Mouse (Mus musculus): ENCODE measurements around the gene Btaf1. TPM values are rescaled to one million over a fixed set of nuclear protein-coding genes. Genes with fewer than 3 reads are reported as not detected.
A peak's percentile ranks its signal among the peaks of the same experiment; 100 is the strongest.

The Btaf1 gene
- polyA plus RNA-seq, 1 experiment from 2014 or later: 3.7 TPM

DNA sequence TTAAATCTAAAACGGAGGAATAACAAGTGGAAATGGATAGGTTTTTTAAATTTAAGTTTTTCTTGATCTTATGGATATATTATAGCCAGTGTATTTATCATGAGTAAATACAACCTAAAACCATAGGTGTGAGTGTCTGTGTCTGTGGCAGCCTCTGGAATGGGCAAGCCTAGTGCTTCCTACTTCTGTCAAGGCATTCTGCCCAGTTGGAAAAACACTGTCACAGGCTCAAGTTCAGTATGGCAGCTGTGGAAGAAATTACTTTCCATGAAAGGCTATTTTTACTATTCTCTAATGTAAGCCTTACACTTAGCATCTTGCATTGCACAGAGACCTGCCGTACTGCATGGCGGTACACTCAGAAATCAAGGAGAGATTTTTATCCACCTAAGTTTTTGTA, 34.1 kb upstream of the Btaf1 start:
- no peak for DNase-seq
- WGBS (ENCODE audit: insufficient replicate concordance): 91% methylated on average over 3 of the region's 3 CpGs
- Histone ChIP-seq H3K4me2 (ENCODE audit: low read depth, low read length) (no peak overlapping the region), H3K9ac (replicated peaks) (no peak overlapping the region), H3K27me3 (ENCODE audit: insufficient read depth, low read length) (no peaks in the 10 kb centered on the region), H3K27ac (ENCODE audit: low read depth) (no peak overlapping the region), H3K4me3 (ENCODE audit: low read depth, low read length) (no peak overlapping the region), H3K9me3 (ENCODE audit: low read length) (no peaks in the 10 kb centered on the region), H3K4me1 (ENCODE audit: insufficient read depth) (no peaks in the 10 kb centered on the region), H3K36me3 (replicated peaks; ENCODE audit: insufficient read depth, low read length) (peaks cover 57% of the 10 kb centered on the region)
- TF ChIP-seq CTCF (IDR thresholded peaks at IDR 0.05; ENCODE audit: low read depth): no peak
- no peak for TF ChIP-seq EP300 (IDR thresholded peaks at IDR 0.05; ENCODE audit: low read depth)
- ATAC-seq: no peak

GRCm38 (mm10) chr19:36896791-36897569, 28.9 kb upstream of the Btaf1 start:
- DNase-seq (no peak), ATAC-seq (no peak)
- H3K27ac ChIP-seq (ENCODE audit: low read depth): no peak overlapping the region
- no peak for TF ChIP-seq CTCF (IDR thresholded peaks at IDR 0.05; ENCODE audit: low read depth)
- TF ChIP-seq EP300 (IDR thresholded peaks at IDR 0.05; ENCODE audit: low read depth): no peak
- WGBS (ENCODE audit: insufficient replicate concordance): 53% methylated on average over 10 of the region's 10 CpGs
- H3K36me3 ChIP-seq (replicated peaks; ENCODE audit: insufficient read depth, low read length): peaks cover 19% of the 10 kb centered on the region
- H3K9me3 ChIP-seq (ENCODE audit: low read length): no peaks in the 10 kb centered on the region
- no peaks in the 10 kb centered on the region for H3K27me3 ChIP-seq (ENCODE audit: insufficient read depth, low read length)
- H3K4me1 ChIP-seq (ENCODE audit: insufficient read depth): no peaks in the 10 kb centered on the region
- H3K9ac ChIP-seq (replicated peaks): no peak overlapping the region
- H3K4me3 ChIP-seq (ENCODE audit: low read depth, low read length): no peak overlapping the region
- no peak overlapping the region for H3K4me2 ChIP-seq (ENCODE audit: low read depth, low read length)

GRCm38 (mm10) chr19:36897778-36898177, 28.1 kb upstream of the Btaf1 start:
- Histone ChIP-seq H3K9me3 (ENCODE audit: low read length) (no peaks in the 10 kb centered on the region), H3K36me3 (replicated peaks; ENCODE audit: insufficient read depth, low read length) (peaks cover 14% of the 10 kb centered on the region), H3K4me2 (ENCODE audit: low read depth, low read length) (no peak overlapping the region), H3K27ac (ENCODE audit: low read depth) (no peak overlapping the region), H3K27me3 (ENCODE audit: insufficient read depth, low read length) (no peaks in the 10 kb centered on the region), H3K4me1 (ENCODE audit: insufficient read depth) (no peaks in the 10 kb centered on the region), H3K4me3 (ENCODE audit: low read depth, low read length) (no peak overlapping the region), H3K9ac (replicated peaks) (no peak overlapping the region)
- WGBS (ENCODE audit: insufficient replicate concordance): 49% methylated on average over 9 of the region's 9 CpGs
- DNase-seq (peak; percentile 43), ATAC-seq (0 out of 2 replicates have a peak, but pooled peaks have one; percentile 38)
- TF ChIP-seq CTCF (IDR thresholded peaks at IDR 0.05; ENCODE audit: low read depth) (peak; percentile 68), EP300 (IDR thresholded peaks at IDR 0.05; ENCODE audit: low read depth) (no peak)

DNA sequence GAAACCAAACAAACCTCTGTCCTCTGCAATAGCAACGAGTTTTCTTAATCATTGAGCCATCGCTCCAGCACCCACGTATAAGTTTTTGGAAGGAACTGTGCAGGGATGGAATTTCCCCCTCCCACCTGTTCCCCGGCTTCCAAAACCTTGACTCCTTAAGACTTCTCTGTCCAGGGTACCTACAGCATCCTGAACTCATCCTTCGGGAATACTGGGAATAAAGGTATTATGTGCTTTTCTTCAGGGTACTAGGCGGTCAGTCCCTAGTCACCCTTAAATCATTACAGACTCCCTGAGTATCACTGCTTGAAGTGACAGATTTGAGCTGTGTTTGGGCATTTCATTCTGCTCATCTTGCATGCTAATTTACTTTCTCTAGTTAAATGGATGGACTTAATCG, 22.5 kb upstream of the Btaf1 start:
- no peak overlapping the region for H3K4me3 ChIP-seq (ENCODE audit: low read depth, low read length)
- peak overlapping the region; percentile 95 for H3K4me2 ChIP-seq (ENCODE audit: low read depth, low read length)
- 0 out of 2 replicates have a peak, but pooled peaks cover 7% of the 10 kb centered on the region for H3K27me3 ChIP-seq (ENCODE audit: insufficient read depth, low read length)
- TF ChIP-seq CTCF (IDR thresholded peaks at IDR 0.05; ENCODE audit: low read depth) (no peak), EP300 (IDR thresholded peaks at IDR 0.05; ENCODE audit: low read depth) (no peak)
- no peak overlapping the region for H3K27ac ChIP-seq (ENCODE audit: low read depth)
- no peaks in the 10 kb centered on the region for H3K9me3 ChIP-seq (ENCODE audit: low read length)
- ATAC-seq (no peak), DNase-seq (no peak)
- no peaks in the 10 kb centered on the region for H3K36me3 ChIP-seq (replicated peaks; ENCODE audit: insufficient read depth, low read length)
- WGBS (ENCODE audit: insufficient replicate concordance): 57% methylated on average over 7 of the region's 7 CpGs
- no peak overlapping the region for H3K9ac ChIP-seq (replicated peaks)
- peaks cover 6% of the 10 kb centered on the region for H3K4me1 ChIP-seq (ENCODE audit: insufficient read depth)

- H3K27me3 ChIP-seq (ENCODE audit: insufficient read depth, low read length): 0 out of 2 replicates have a peak, but pooled peaks cover 7% of the 10 kb centered on the region
- H3K4me1 ChIP-seq (ENCODE audit: insufficient read depth): peaks cover 6% of the 10 kb centered on the region
- H3K4me3 ChIP-seq (ENCODE audit: low read depth, low read length): peak overlapping the region; percentile 63
- peak; percentile 33 for ATAC-seq
- peak overlapping the region; percentile 67 for H3K9ac ChIP-seq (replicated peaks)
- WGBS (ENCODE audit: insufficient replicate concordance): 3% methylated on average over 38 of the region's 41 CpGs
- peak overlapping the region; percentile 95 for H3K4me2 ChIP-seq (ENCODE audit: low read depth, low read length)
- H3K27ac ChIP-seq (ENCODE audit: low read depth): no peak overlapping the region
- H3K36me3 ChIP-seq (replicated peaks; ENCODE audit: insufficient read depth, low read length): no peaks in the 10 kb centered on the region
- H3K9me3 ChIP-seq (ENCODE audit: low read length): no peaks in the 10 kb centered on the region
- TF ChIP-seq EP300 (IDR thresholded peaks at IDR 0.05; ENCODE audit: low read depth) (no peak), CTCF (IDR thresholded peaks at IDR 0.05; ENCODE audit: low read depth) (no peak)
- peak; percentile 40 for DNase-seq
Measured at GRCm38 (mm10) chr19:36904211-36905007, 21.5 kb upstream of the Btaf1 start.

DNA sequence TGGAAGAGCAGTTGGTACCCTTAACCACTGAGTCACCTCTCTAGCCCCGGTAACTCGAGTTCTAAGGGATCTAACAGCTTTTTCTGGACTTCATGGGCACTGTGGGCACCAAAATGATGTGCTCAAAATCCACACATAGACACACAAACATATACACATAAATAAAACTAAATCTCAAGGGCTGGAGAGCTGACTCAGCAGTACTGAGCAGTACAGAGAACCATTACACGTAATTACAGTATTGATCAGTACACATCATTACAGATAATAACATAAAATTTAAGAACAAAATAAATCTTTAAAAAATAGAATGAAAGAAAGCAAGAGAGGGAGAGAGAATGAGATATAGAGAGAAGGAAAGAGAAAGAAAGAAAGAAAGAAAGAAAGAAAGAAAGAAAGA, 16.7 kb upstream of the Btaf1 start:
- Histone ChIP-seq H3K27ac (ENCODE audit: low read depth) (no peak overlapping the region), H3K9me3 (ENCODE audit: low read length) (no peaks in the 10 kb centered on the region), H3K4me1 (ENCODE audit: insufficient read depth) (0 out of 2 replicates have a peak, but pooled peaks cover under 1% of the 10 kb centered on the region), H3K4me2 (ENCODE audit: low read depth, low read length) (no peak overlapping the region), H3K9ac (replicated peaks) (no peak overlapping the region), H3K4me3 (ENCODE audit: low read depth, low read length) (no peak overlapping the region), H3K36me3 (replicated peaks; ENCODE audit: insufficient read depth, low read length) (no peaks in the 10 kb centered on the region), H3K27me3 (ENCODE audit: insufficient read depth, low read length) (0 out of 2 replicates have a peak, but pooled peaks cover 2% of the 10 kb centered on the region)
- DNase-seq: no peak
- TF ChIP-seq EP300 (IDR thresholded peaks at IDR 0.05; ENCODE audit: low read depth): no peak
- TF ChIP-seq CTCF (IDR thresholded peaks at IDR 0.05; ENCODE audit: low read depth): no peak
- ATAC-seq: no peak
- WGBS (ENCODE audit: insufficient replicate concordance): 73% methylated on average over 3 of the region's 3 CpGs
